Mouse (Mus musculus) liver, adult (tissue): ENCODE data around the gene Gnptg.

Source experiments
- GATA4 ChIP-seq: IDR thresholded peaks from 2 replicates; pipeline ENCODE4 v1.6.1; 2014; ENCODE audit warnings: mild to moderate bottlenecking, low read length; ENCODE audit not compliant: insufficient replicate concordance

Gene Gnptg

DNA sequence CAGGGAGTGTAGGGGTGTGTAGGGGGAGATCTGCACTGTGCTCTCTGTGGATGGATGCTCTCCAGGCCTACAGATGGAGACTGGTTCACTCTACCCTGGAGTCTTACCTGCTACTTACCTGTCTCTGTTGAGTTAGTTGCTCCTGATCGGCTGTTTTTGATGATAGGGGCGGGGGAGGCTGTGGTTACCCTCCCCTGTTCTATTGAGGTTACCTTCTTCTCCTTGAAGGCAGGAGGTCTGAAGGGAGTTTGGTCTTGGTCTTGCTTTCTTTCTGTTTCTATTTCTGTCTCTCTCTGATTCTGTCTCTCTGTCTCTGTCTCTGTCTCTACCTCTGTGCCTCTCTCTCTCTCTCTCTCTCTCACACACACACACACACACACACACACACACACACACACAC is 15.2 kb upstream of the Gnptg start:
- no peak for TF ChIP-seq GATA4

GRCm38 (mm10) chr17:25253760-25254159 is 13.8 kb upstream of the Gnptg start:
- no peak for TF ChIP-seq GATA4

DNA sequence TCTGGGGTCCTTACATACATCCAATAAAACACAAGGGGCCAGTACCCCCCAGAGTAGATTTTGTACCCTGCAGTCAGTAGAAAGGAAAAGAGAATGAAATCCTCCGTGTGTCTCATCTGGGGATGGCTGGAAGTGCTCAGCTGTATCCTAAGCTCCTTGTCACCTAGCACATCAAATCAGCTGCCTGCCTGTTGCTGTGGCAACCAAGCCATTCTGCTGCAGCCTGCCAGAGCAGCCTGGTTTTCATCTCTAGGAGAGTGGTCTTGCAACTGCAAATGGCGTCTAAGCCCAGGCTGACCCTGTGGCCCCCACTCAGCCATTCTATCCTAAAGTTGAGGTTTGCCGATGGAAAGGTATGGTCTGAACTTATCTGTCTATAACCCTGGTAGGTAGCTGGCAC is 12.7 kb upstream of the Gnptg start:
- TF ChIP-seq GATA4: no peak

DNA sequence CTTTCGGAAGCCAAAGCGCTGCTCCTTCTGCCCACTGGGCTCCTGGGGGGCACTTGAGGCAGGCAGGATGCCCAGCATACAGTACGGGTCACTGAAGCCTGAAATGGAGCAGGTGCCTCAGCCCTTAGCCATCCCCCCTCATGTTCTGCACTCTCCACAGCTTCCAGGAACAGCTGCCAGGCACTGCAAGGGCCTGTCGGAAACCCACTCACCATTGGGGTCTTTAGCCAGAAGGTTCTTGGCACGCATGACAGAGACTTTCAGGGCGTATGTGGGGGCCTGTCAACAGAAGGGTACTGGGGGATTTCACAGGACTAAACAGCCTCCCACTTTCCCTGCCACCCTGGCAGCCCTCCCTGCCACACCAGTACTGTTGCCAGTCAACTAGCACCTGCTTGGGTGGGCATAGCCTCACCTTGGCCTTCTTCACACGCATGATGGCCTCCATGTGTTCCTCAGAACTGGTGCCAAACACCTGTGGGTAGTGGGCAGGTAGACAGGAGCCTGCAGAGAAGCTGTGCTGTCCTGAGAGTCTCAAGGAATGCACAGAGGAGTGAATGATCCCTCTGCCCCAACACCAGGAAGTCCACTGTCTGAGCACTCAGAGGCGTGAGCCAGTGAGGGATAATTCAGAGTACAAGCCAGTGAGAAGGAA is 10.4 kb upstream of the Gnptg start:
- TF ChIP-seq GATA4: no peak

DNA sequence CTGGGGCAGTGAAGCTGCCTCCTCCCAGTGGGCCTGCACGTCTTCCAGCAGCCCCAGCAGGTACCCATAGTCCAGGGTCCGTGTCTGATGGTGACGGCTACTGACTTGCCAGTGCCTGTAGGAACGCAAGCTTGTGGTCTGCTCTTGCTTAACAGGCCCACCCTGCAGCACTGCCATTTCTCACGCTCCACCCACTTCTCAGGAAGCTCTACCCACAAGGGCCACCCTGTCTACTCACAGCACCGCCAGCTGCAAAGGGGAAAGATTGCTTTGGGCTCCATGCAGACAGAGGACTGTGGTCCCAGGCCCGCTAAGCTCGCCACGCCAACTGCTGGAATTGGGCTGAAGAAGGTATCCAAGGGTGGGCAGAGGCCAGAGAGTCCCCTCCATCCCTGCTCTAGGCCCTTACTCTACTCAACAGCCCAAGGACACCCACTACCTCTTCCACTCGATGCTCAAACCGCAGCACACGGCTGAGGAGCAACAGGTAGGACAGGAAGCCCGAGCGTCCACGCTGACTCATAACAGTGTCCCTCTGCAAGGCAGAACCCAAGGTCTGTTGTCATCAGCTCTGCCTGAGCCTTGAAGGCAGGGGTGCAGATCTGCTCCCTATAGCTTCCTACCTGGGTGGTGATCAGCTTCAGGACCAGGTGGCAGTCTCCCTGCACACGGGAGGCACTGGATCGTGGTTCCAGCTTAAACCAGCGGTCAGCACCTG is 8.3 kb upstream of the Gnptg start:
- TF ChIP-seq GATA4: no peak

DNA sequence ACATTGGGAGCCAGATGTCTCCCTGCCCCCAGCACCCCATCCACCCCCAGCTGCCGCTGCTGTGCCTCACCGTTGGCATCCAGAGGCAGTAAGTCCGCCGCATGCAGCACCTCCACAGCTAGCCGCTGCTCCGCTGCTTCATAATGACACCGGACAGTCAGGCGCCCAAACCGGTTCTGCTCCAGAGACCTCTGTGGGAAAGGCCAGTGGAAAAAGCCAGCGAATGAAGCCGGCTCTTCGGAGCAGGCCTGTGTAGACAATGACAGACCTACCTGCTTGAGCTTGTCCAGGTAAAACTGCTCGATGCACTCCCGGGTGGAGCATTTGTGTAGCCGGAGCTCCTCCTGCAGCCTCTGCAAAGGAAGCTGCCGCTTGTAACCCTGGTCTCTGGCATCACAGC is 4.3 kb upstream of the Gnptg start:
- no peak for TF ChIP-seq GATA4

DNA sequence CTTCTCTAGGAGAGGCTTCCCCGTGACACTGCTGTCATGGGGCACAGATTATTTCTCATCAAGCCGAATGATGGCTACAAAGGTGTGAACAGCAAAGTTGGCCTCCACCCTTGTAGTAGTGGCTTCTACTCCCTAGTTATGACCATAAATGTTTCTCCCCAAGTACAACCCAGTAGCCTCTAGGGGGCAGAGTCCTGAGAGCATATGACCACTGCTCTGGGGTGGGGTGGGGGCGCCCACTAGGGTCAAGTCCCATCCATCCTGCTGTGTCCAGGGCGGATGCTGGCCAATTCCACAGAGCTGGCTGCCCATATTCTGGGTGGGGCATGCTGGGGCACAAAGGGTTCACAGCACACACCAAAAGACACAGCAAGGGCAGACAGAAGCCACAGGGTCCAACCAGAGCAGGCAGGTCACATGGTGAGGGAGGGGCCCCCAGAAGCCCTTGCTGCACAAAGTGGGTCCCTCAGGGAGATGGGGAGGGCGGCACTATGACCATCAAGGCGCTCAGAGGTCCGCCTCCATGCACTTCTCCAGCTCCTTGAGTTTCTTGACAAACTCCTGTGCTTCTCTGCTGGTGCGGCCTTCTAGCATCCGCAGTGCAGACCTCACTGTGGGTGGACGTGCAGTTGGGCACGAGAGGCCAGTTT is 3.3 kb upstream of the Gnptg start:
- TF ChIP-seq GATA4: no peak

- TF ChIP-seq GATA4: no peak
Observed at GRCm38 (mm10) chr17:25235635-25236034, 4.3 kb downstream of the Gnptg start.

- no peak for TF ChIP-seq GATA4
Observed at GRCm38 (mm10) chr17:25230700-25231099, 9.2 kb downstream of the Gnptg start.

DNA sequence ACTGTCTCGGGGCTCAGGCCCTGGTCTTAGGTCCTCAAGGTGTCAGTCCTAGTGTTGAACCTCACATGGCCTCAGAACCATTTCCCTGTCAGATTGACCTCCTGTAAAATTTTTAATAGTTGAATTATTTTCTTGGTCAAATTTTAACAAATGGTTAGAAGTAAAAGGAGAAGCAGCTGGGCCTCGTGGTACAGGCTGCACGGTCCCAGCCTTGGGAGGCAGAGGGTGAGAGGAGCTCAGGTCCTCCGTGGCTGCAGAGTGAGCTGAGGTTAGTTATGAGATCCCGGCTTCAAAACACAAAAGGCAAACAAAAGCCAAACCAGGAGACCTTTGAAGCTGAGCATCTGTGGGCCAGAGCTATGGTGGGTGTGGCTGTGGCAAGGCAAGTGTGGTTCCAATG is 11.9 kb downstream of the Gnptg start:
- TF ChIP-seq GATA4: no peak

DNA sequence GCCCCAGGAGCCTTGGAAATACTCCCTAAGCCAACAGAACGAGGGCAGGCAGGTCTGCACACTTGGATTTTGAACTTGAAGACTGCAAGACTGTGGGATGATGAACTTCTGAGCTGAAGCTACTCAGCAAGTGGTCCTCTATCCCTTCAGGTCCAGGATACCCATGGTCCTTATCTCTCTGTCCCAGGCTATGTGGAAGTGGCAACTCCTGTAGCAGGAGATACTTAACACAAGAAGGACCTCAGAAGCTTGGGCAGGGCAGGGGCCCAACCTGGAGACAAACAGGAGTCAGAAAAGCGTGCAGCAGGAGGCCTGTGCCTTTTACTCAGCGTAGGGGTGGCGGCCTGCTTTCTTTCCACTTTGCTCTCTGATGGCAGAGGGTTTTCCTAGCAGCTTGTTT is 14.3 kb downstream of the Gnptg start:
- TF ChIP-seq GATA4: no peak

DNA sequence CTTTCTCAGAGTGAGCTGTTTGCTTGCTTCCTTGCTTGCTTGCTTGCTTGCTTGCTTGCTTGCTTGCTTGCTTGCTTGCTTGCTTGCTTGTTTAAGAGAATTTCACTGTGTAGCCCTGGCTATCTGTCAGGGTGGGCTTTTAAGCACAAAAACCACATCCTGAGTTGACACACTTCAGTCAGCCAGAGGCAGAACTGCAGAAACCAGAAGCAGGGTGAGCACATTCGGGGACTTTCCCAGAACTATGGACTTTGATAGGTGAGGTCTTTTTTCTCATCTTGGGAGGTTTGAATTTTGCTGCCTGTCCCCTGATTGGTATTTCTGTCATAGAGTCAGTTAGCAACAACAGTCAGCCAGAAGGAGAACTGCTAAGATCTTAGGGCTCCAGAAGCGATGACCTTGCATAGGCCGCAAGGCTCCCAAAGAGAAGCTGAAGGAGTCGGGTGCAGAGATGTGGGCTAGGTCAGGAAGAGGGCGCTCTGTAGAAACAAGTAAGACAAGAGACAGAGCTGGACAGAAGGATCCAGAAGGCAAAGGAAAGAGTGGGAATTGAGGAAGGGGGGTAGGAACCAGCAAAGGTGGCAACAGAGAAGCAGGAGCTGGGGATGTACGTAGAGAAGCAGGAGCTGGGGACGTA is 15.2 kb downstream of the Gnptg start:
- no peak for TF ChIP-seq GATA4

- no peak for TF ChIP-seq GATA4
Observed at GRCm38 (mm10) chr17:25222951-25223601, 16.8 kb downstream of the Gnptg start.

GRCm38 (mm10) chr17:25221821-25222503 is 18.0 kb downstream of the Gnptg start:
- no peak for TF ChIP-seq GATA4

- no peak for TF ChIP-seq GATA4
Observed at GRCm38 (mm10) chr17:25220746-25221145, 19.2 kb downstream of the Gnptg start.
